Mouse (Mus musculus) midbrain, embryonic 10.5 days (tissue): ENCODE results near the gene Gsg1l. TPM values are rescaled to one million over a fixed set of nuclear protein-coding genes. Genes with fewer than 3 reads are reported as not detected.

ENCODE experiments used
- DNase-seq: peaks from one replicate; pipeline ENCODE4 v3.0.0-alpha.2; 2017; ENCODE audit warnings: low spot score
- H3K27ac ChIP-seq: fragments of 300-500 bp; sonication (generic); replicated peaks from 2 replicates; pipeline ENCODE4 v1.5.1; 2016; ENCODE audit warnings: mild to moderate bottlenecking
- H3K27me3 ChIP-seq: fragments of 300-500 bp; sonication (generic); 2 replicates; pipeline ENCODE4 v1.6.1; 2016; ENCODE audit warnings: low read depth, mild to moderate bottlenecking; ENCODE audit not compliant: poor library complexity, severe bottlenecking
- H3K36me3 ChIP-seq: fragments of 300-500 bp; sonication (generic); 2 replicates; pipeline ENCODE4 v1.6.1; 2016; ENCODE audit warnings: mild to moderate bottlenecking, moderate library complexity
- H3K4me1 ChIP-seq: fragments of 300-500 bp; sonication (generic); 2 replicates; pipeline ENCODE4 v1.6.1; 2016
- H3K4me3 ChIP-seq: fragments of 300-500 bp; sonication (generic); 2 replicates; pipeline ENCODE4 v1.5.1; 2016; ENCODE audit warnings: mild to moderate bottlenecking, moderate library complexity
- H3K9me3 ChIP-seq: fragments of 300-500 bp; sonication (generic); replicated peaks from 2 replicates; pipeline ENCODE4 v1.6.1; 2016; ENCODE audit warnings: mild to moderate bottlenecking
- WGBS: fragments of 180-500 bp; shearing (Covaris S2); methylation state at CpG from one replicate; pipeline ENCODE4 v1.1.7; 2016; 5-methylcytosine and 5-hydroxymethylcytosine counted together
- polyA plus RNA-seq: library from polyadenylated mRNA; unstranded; fragments of >200 nt; fragmentation: Nextera tagmentation; extraction: Ambion mirVana; gene quantifications from 2 replicates; pipeline ENCODE4 v1.2.1, GENCODE M21; 2016

The Gsg1l gene
- polyA plus RNA-seq, 1 experiment from 2014 or later = 1.1 TPM

DNA sequence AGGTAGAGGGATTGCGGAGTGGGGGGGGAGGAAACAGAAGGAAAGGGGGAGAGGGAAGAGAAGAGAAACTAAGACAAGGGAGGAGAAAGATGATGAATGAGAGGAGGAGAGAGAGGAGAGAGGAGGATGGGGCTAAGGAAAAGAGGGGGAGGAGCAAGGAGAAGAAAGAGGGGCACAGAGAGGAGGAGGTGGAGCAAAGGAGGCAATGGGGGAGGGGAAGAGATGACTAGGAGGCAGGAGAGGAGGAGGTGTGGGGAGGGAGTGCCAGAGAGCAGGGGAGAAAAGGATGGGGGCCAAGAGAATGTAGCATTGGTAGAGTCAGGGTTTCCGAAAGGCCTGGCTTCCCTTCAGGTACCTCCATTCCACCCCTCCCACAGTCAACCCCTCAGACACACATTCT is 147.9 kb downstream of the Gsg1l start:
- Histone ChIP-seq H3K4me3 (no peak overlapping the region), H3K36me3 (no peaks in the 10 kb centered on the region), H3K4me1 (peaks cover 27% of the 10 kb centered on the region), H3K27ac (peak overlapping the region; percentile 70), H3K27me3 (peaks cover 17% of the 10 kb centered on the region), H3K9me3 (no peaks in the 10 kb centered on the region)
- no peak for DNase-seq
- 43% methylated on average over 2 of the region's 2 CpGs for WGBS

DNA sequence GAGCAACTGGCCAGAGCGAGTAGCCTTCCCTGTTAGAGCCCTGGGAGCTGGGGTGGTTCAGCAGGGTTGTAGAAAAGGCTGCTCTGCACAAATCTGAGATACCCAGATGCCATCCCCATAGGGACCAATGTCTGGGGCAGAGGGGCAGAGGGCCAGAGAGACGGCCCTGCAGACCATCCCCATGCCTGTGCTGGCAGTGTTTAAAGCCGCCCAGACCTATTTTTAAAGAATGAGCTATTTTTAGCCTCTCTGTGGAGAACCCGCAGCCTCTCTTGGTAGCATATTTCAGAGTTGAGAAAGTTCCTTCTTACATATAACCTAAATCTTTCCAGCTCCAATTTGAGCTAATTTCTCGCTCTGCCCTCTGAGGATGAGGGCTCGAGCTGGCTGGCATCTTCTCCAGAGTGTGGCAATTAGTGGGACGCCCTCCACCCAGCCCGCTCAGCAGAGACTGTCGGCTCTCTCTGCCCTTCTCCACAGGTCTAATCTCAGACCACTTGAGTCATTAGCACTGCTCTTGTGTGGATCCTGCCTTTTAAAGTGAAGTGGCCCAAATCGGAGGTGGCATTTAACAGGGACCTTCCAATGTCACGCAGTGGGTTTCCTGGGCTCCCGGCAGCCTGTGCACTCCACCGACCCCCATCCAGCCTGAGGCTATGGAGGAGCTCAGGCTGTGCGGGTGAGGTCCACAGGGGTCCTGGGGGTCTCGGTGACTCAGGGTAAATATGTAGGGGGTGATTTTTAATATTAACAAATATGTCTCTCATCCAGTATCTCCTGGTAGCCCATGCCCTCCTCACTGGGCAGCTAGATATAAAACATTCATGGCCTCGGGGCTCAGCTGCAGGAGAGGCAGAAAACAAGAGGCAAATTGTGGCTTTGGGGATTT is 148.6 kb downstream of the Gsg1l start:
- peak overlapping the region; percentile 70; the same call in 1 of the 2 replicates for H3K27ac ChIP-seq

DNA sequence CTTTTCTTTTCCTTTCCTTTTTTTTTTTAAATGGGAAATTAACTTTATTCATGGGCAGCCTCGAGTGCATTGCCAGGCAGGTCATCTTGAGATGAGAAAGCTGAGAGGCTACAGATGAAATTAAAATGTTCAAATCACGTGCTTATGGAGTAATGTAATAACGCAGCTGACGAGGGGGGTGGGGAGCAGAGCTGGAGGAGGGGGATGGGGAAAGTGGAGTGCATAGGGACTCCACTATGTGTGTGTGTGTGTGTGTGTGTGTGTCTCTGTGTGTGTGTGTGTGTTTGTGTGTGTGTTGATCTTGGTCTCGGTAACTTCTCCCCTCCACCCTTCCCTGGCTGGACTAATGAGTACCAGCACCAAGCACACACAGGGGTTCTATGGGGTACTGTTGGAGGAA is 150.6 kb downstream of the Gsg1l start:
- Histone ChIP-seq H3K4me3 (no peak overlapping the region), H3K36me3 (no peaks in the 10 kb centered on the region), H3K4me1 (peaks cover 27% of the 10 kb centered on the region), H3K27me3 (peaks cover 17% of the 10 kb centered on the region), H3K27ac (no peak overlapping the region), H3K9me3 (no peaks in the 10 kb centered on the region)
- DNase-seq = no peak
- 77% methylated on average over 5 of the region's 5 CpGs for WGBS

More for the DNA sequence above, 148.6 kb downstream of the Gsg1l start:
- 34% methylated on average over 16 of the region's 16 CpGs for WGBS
- H3K27me3 ChIP-seq = peaks cover 17% of the 10 kb centered on the region
- no peaks in the 10 kb centered on the region for H3K9me3 ChIP-seq
- H3K4me3 ChIP-seq = no peak overlapping the region
- DNase-seq = no peak
- no peaks in the 10 kb centered on the region for H3K36me3 ChIP-seq
- peaks cover 27% of the 10 kb centered on the region for H3K4me1 ChIP-seq

DNA sequence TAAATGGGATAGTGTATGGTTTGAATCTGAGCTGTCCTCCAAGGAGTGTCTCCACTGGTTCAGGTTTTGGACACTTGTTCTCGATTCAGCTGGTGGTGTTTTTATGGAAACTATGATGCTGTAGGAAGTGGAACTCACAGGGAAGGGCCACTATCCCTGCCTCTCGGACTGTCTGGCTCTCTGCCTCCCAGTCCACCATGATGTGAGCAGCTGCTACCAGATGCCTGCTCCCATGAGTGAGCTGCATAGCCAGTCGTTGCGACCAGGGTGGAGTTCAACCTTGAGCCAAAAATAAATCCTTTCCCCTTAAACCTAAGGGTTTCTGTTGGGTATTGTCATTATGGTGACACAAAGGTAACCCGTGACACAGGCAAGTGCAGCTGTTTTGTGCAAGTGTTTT is 158.2 kb downstream of the Gsg1l start:
- no peaks in the 10 kb centered on the region for H3K36me3 ChIP-seq
- H3K27ac ChIP-seq = no peak overlapping the region
- H3K9me3 ChIP-seq = no peaks in the 10 kb centered on the region
- DNase-seq = no peak
- 87% methylated on average over 5 of the region's 5 CpGs for WGBS
- no peaks in the 10 kb centered on the region for H3K27me3 ChIP-seq
- no peak overlapping the region for H3K4me3 ChIP-seq
- no peaks in the 10 kb centered on the region for H3K4me1 ChIP-seq

DNA sequence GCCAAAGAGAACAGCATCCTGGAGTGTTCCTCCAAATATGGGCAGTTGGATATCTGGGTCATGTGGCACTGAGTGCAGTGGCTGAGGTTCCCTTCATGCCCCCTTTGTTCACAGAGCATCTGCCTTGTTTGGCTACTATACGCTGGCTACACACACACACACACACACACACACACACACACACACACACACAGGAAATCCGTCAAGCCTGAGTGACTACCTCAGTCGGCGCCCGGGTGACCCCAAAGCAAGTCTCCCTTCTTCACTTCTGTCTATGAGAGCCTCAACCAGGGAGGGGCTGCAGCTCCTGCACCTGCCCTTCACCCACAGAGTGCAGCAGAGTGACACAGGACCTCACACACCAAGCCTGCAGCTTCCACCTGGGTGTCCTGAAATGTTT is 161.4 kb downstream of the Gsg1l start:
- no peak for DNase-seq
- Histone ChIP-seq H3K27ac (0 out of 2 replicates have a peak overlapping the region, but pooled peaks have one; percentile 6), H3K9me3 (no peaks in the 10 kb centered on the region), H3K27me3 (no peaks in the 10 kb centered on the region), H3K4me1 (no peaks in the 10 kb centered on the region), H3K4me3 (no peak overlapping the region), H3K36me3 (no peaks in the 10 kb centered on the region)
- 83% methylated on average over 5 of the region's 5 CpGs for WGBS

DNA sequence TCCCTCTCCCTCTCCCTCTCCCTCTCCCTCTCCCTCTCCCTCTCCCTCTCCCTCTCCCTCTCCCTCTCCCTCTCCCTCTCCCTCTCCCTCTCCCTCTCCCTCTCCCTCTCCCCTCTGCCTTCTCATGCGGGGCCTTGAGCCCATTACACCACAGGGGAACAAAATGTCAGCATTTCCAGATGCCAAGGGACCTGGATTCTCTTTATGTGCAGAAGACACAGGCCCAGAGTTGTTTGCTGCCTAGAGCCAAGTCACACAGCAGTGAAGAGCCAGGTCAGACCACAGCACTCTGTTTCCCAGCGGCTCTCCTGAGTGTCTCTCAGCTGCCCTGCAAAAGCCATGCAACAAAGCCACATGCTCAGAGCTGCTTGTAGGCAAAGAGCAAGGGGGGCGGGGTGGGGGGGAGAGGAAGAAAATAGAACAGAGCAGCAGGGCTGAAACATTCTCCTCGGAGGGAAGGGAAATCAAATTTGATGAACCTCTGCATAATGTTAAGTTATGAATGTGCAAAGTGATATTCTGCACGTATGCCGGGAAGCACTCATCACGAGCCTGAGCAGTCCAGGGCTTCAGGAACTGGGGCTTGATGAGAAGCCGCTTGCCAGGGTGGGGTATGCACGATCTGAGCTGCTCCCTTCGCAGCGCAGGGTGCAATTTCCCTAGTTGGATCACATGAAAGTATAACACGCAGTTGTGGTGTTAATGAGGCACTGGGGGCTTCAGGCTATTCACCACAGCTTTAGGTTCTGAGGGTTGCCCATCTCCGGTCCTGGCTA is 181.6 kb downstream of the Gsg1l start:
- Histone ChIP-seq H3K4me3 (no peak overlapping the region), H3K4me1 (peaks cover 13% of the 10 kb centered on the region), H3K36me3 (no peaks in the 10 kb centered on the region), H3K9me3 (no peaks in the 10 kb centered on the region), H3K27me3 (no peaks in the 10 kb centered on the region; the same call in 1 of the 2 replicates), H3K27ac (no peak overlapping the region)
- WGBS = 76% methylated on average over 12 of the region's 13 CpGs
- no peak for DNase-seq

DNA sequence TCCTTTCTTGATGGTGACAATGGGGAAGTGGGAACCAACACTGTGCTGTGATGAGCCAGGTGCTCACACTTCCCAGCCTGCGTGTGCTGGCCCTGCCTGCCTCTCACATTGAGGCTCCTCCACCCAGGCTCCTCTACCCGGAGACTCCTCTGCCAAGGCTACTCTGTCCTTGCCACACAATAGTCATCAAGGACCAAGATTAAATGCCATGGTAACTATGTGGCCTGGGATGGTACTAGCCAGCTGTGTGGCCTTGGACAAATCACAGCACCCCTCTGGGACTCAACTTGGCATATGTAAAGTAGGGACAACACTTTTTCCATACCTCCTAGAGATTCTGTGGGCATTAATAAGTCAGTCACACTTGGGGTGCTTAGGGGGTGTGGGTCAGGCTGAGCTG is 182.3 kb downstream of the Gsg1l start:
- no peak for DNase-seq
- H3K36me3 ChIP-seq = no peaks in the 10 kb centered on the region
- H3K27ac ChIP-seq = no peak overlapping the region; the same call in 1 of the 2 replicates
- WGBS = 50% methylated on average over 2 of the region's 2 CpGs
- no peaks in the 10 kb centered on the region; the same call in 1 of the 2 replicates for H3K27me3 ChIP-seq
- H3K4me1 ChIP-seq = peaks cover 13% of the 10 kb centered on the region
- H3K4me3 ChIP-seq = no peak overlapping the region
- H3K9me3 ChIP-seq = no peaks in the 10 kb centered on the region

DNA sequence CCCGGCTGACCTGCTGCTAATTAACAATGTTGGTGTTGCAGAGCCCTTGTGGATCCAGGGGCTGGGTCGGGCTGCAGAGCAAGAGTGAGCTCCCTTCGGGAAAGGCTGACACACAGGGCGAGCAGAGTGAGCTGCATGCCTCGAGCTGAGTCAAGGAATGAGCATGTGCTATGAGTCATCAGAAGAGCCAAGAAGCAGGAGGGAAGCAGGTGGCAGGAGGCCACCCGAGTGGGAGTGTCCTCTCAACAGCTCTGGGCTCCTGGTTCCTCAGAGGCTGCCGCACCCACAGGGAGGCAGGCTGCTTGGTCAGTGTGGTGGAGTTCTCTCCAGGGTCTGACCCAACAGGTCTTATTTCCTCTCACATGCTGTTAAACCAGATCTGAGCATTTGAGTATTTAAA is 183.2 kb downstream of the Gsg1l start:
- no peak overlapping the region for H3K27ac ChIP-seq
- WGBS = 61% methylated on average over 7 of the region's 7 CpGs
- no peaks in the 10 kb centered on the region for H3K9me3 ChIP-seq
- H3K4me3 ChIP-seq = no peak overlapping the region
- no peak for DNase-seq
- peaks cover 13% of the 10 kb centered on the region for H3K4me1 ChIP-seq
- H3K27me3 ChIP-seq = no peaks in the 10 kb centered on the region; the same call in 1 of the 2 replicates
- H3K36me3 ChIP-seq = no peaks in the 10 kb centered on the region

DNA sequence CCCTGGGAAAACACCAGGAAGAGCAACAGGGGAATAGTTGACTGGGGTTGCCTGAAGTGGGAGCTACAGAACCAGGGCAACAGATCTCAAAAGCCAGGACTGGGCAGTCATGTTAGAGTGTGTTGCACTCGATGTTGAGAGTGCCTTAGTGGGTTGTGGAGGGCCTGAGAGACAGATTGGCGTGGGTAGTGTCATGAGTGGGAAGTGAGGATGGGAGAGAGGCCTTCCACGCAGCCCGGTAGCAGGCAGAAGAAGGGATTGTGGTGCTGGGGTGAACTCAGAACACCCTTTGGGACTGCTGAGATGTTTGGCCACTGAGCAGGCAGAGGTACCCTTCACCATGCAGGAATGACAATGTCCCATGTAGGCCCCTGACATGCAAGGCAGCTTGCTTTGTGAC is 185.2 kb downstream of the Gsg1l start:
- Histone ChIP-seq H3K36me3 (no peaks in the 10 kb centered on the region), H3K4me1 (peaks cover 19% of the 10 kb centered on the region), H3K27me3 (no peaks in the 10 kb centered on the region; the same call in 1 of the 2 replicates), H3K27ac (no peak overlapping the region), H3K9me3 (no peaks in the 10 kb centered on the region), H3K4me3 (no peak overlapping the region)
- WGBS = 91% methylated on average over 4 of the region's 4 CpGs
- no peak for DNase-seq

DNA sequence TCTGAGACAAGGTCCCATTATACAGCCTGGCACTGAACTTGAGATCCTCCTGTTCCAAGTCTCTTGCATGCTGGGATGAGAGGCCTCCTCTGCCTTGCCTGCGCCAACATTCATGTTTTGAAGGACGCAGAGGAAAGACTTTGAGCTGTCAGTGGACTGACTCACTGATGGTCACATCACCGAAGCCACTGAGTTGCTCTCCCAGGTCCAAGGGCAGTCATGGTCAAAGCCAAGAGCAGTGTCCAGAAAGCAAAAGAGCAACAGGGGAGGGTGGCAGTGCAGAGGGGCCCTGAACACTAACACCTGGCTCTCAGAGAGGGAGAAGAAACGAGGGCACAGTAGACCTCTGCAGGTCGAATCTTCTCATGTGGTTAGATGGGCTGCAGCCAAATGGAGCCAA is 188.6 kb downstream of the Gsg1l start:
- no peaks in the 10 kb centered on the region for H3K9me3 ChIP-seq
- no peak overlapping the region for H3K27ac ChIP-seq
- 96% methylated on average over 5 of the region's 5 CpGs for WGBS
- H3K36me3 ChIP-seq = no peaks in the 10 kb centered on the region
- H3K4me1 ChIP-seq = 0 out of 2 replicates have a peak, but pooled peaks cover 5% of the 10 kb centered on the region
- DNase-seq = no peak
- H3K4me3 ChIP-seq = no peak overlapping the region
- H3K27me3 ChIP-seq = no peaks in the 10 kb centered on the region

DNA sequence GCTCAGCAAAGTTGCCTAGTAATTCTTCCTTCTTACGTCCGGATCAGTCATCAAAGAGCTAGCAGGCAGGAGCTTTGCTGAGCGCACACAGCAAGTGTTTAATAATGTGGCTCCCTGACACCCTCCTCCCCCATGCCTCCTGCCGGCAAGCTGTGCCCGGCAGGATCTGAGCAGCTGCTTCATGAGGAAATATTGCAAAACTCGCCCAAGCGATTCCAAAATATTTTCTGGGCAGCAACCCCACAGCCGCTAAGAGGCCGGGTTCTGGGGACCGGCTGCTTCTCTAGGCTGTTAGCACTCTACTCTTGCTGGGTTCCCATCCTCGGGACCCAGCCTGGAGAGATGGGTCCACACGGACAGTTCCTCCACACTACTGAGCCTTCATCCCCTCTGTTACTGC is 193.8 kb downstream of the Gsg1l start:
- no peaks in the 10 kb centered on the region for H3K36me3 ChIP-seq
- DNase-seq = no peak
- 0 out of 2 replicates have a peak overlapping the region, but pooled peaks have one; percentile 24 for H3K27ac ChIP-seq
- no peaks in the 10 kb centered on the region for H3K27me3 ChIP-seq
- H3K9me3 ChIP-seq = no peaks in the 10 kb centered on the region
- peaks cover 34% of the 10 kb centered on the region for H3K4me1 ChIP-seq
- no peak overlapping the region for H3K4me3 ChIP-seq
- 74% methylated on average over 12 of the region's 12 CpGs for WGBS

DNA sequence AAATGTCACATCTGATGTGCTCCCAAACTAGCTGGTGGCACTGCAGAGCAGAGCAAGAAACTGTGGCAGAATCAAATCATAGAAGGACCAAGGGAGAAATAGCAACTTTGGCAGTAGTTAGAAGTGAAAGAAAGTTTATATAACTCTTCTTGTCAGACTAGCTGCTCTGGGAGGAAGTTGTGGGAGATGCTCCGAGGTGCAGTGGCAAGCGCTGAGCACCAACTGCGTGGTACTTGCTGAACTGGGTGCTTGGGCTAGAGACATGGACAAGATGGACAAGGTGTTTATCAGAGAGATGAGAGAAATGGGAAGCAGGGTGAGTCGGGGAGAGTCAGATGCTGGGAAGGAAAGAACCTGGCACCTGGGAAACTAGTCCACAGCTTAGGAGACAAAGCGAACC is 194.4 kb downstream of the Gsg1l start:
- Histone ChIP-seq H3K9me3 (no peaks in the 10 kb centered on the region), H3K4me3 (no peak overlapping the region), H3K27ac (peak overlapping the region; percentile 24), H3K36me3 (no peaks in the 10 kb centered on the region), H3K4me1 (peaks cover 32% of the 10 kb centered on the region), H3K27me3 (no peaks in the 10 kb centered on the region)
- WGBS = 87% methylated on average over 5 of the region's 5 CpGs
- DNase-seq = no peak

DNA sequence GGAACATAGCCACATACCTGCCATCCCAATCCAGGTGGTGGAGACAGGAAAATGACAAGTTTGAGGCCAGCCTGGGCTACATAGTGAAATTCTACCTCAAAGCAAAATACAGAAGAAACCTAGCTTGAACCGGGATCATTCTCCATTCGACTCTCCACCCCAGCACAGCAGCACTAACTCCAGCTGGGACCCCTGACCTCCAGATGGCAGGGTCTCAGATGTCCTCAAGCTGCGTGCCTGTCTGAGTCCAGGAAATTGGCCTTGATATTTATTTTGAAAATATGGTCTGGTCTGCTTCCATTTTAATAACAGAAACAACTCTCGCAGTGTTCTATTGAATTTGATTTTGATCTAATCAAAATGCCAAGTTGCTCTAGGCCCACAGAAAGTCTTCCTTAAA is 195.1 kb downstream of the Gsg1l start:
- H3K9me3 ChIP-seq = no peaks in the 10 kb centered on the region
- DNase-seq = peak; percentile 29
- no peaks in the 10 kb centered on the region for H3K36me3 ChIP-seq
- peak overlapping the region; percentile 24 for H3K27ac ChIP-seq
- H3K4me3 ChIP-seq = no peak overlapping the region
- 72% methylated on average over 4 of the region's 4 CpGs for WGBS
- no peaks in the 10 kb centered on the region for H3K27me3 ChIP-seq
- H3K4me1 ChIP-seq = peaks cover 29% of the 10 kb centered on the region
